Mouse (Mus musculus): Measurements from ENCODE around the gene Defa17.
"Not testable (repeated sequence)": the region's sequence is repeated elsewhere in the genome, so short reads cannot be mapped to it uniquely, and the experiment has no call there.

The Defa17 gene

GRCm38 (mm10) chr8:21655480-21655879, at the start of gene Defa17:
TSS of gene Defa17 (plus strand) at chr8:21655780.
- not testable (repeated sequence) for DNase-seq (ENCODE audit: low spot score in 2 of 2)

- DNase-seq (ENCODE audit: low spot score in 2 of 2), result not testable (repeated sequence)
Observed at GRCm38 (mm10) chr8:21617883-21618282, 37.7 kb upstream of the Defa17 start, which contains the start of gene Defa26. TSS of gene Defa26 (plus strand) at chr8:21618183.

GRCm38 (mm10) chr8:21665497-21665896, 9.9 kb downstream of the Defa17 start, which contains the start of gene Defa34:
TSS of gene Defa34 (plus strand) at chr8:21665797.
- DNase-seq (ENCODE audit: low spot score in 2 of 2), result not testable (repeated sequence)

GRCm38 (mm10) chr8:21703545-21703944, 48.0 kb downstream of the Defa17 start, which contains the start of gene AY761184:
TSS of gene AY761184 (minus strand) at chr8:21703645.
- not testable (repeated sequence) for DNase-seq (ENCODE audit: low spot score in 2 of 2)

Measured in spleen, postnatal 10 days (tissue).